Mouse (Mus musculus) ES-E14 (cell line): ENCODE measurements at regions not wholly inside any gene's neighbourhood (a gene's known extent, or its start where the extent isn't known, plus 50 kb on each side); places are given as distances from the start of the nearest gene placed in this dataset.

Source experiments
- CHD2 ChIP-seq: IDR thresholded peaks from 2 replicates; pipeline ENCODE4 v1.6.1; 2014; ENCODE audit warnings: mild to moderate bottlenecking, low read depth, low read length, inconsistent platforms
- HCFC1 ChIP-seq: IDR thresholded peaks from 2 replicates; pipeline ENCODE4 v1.6.1; 2012; ENCODE audit warnings: low read length, inconsistent platforms, borderline replicate concordance; ENCODE audit not compliant: insufficient read depth
- MAFK ChIP-seq: IDR thresholded peaks from 2 replicates; pipeline ENCODE4 v1.6.1; 2014; ENCODE audit warnings: mild to moderate bottlenecking, low read depth, low read length, inconsistent platforms; ENCODE audit not compliant: insufficient read depth
- ZC3H11A ChIP-seq: IDR thresholded peaks from 2 replicates; pipeline ENCODE4 v1.6.1; 2012; ENCODE audit warnings: low read depth, mild to moderate bottlenecking, inconsistent platforms, low read length, borderline replicate concordance

DNA sequence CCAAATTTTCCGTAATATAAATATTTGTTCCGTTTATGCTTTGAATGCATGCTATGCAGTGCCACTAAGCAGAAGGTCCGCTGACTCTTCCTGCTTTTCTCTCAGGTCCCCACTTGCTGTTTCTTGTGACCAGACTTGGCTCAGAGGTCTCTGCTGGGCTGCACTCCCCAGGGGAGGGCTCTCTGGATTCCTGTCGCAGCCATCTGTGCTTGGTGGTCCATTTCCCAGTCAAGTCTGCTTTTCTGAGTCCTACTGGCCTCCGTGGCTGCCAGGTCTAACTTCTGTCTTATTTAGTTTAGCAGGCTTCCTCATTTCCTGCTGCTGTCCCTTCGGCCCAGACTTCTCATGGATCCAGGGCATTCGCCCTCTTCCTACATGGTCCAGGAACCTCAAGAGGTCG, 83.7 kb downstream of the Asb1 start:
- TF ChIP-seq HCFC1 (no peak), CHD2 (no peak), MAFK (no peak), ZC3H11A (no peak)
